8 mouse cellular contexts compared by ENCODE assay signal in genomic region chr1:156672720-156673475, GRCm38 (mm10). TPM values are rescaled to one million over a fixed set of nuclear protein-coding genes. Genes with fewer than 3 reads are reported as not detected.
A peak's percentile ranks its signal among the peaks of the same experiment; 100 is the strongest.
DNase-seq lines count a peak whose midpoint lies in the region; ATAC-seq and TF ChIP-seq lines count a peak whose summit lies in the region.

No protein-coding gene starts in this region.

- H3K4me2 ChIP-seq in embryonic facial prominence, embryonic 13.5 days, result peak overlapping the region; percentile 100
- H3K4me2 ChIP-seq in intestine, embryonic 16.5 days (ENCODE audit: low read depth, low read length), result peak overlapping the region; percentile 97
- H3K4me2 ChIP-seq in midbrain, embryonic 14.5 days (ENCODE audit: low read length), result peak overlapping the region; percentile 95

- peaks cover 5% of the 10 kb centered on the region for H3K4me1 ChIP-seq in liver, adult 2 months (ENCODE audit: control insufficient read depth, insufficient read depth, low read length)
- peaks cover 16% of the 10 kb centered on the region for H3K4me1 ChIP-seq in embryonic facial prominence, embryonic 13.5 days
- peaks cover 9% of the 10 kb centered on the region for H3K4me1 ChIP-seq in intestine, embryonic 16.5 days (ENCODE audit: control insufficient read depth, insufficient read depth, low read length)
- peaks cover 12% of the 10 kb centered on the region for H3K4me1 ChIP-seq in midbrain, embryonic 14.5 days (ENCODE audit: control insufficient read depth, insufficient read depth, low read length)

- H3K9me3 ChIP-seq in embryonic facial prominence, embryonic 13.5 days, result no peaks in the 10 kb centered on the region
- no peaks in the 10 kb centered on the region for H3K9me3 ChIP-seq in intestine, embryonic 16.5 days (ENCODE audit: control insufficient read depth, low read length)
- H3K9me3 ChIP-seq in midbrain, embryonic 14.5 days (ENCODE audit: control insufficient read depth, low read length), result no peaks in the 10 kb centered on the region

- no peaks in the 10 kb centered on the region for H3K79me2 ChIP-seq in liver, adult 2 months (ENCODE audit: control insufficient read depth, insufficient read depth, low read length)

- TF ChIP-seq CTCF in liver, adult 2 months (IDR thresholded peaks at IDR 0.05; ENCODE audit: low read depth, low read length), result no peak

- H3K4me3 ChIP-seq in liver, adult 2 months (ENCODE audit: insufficient read depth, low read depth, low read length), result peak overlapping the region; percentile 72
- H3K4me3 ChIP-seq in embryonic facial prominence, embryonic 13.5 days, result peak overlapping the region; percentile 63
- peak overlapping the region; percentile 72 for H3K4me3 ChIP-seq in intestine, embryonic 16.5 days (ENCODE audit: low read length)
- H3K4me3 ChIP-seq in midbrain, embryonic 14.5 days (replicated peaks; ENCODE audit: low read depth, low read length), result peak overlapping the region; percentile 48

- H3K27me3 ChIP-seq in liver, adult 2 months (ENCODE audit: control insufficient read depth, insufficient read depth, low read length), result no peaks in the 10 kb centered on the region
- H3K27me3 ChIP-seq in embryonic facial prominence, embryonic 13.5 days, result peaks cover 7% of the 10 kb centered on the region; the same call in 1 of the 2 replicates
- no peaks in the 10 kb centered on the region for H3K27me3 ChIP-seq in intestine, embryonic 16.5 days (replicated peaks; ENCODE audit: control insufficient read depth, insufficient read depth, low read length)
- H3K27me3 ChIP-seq in midbrain, embryonic 14.5 days (ENCODE audit: control insufficient read depth, insufficient read depth, low read length), result 0 out of 2 replicates have a peak, but pooled peaks cover 4% of the 10 kb centered on the region

- peak; percentile 31 for DNase-seq in liver, adult 2 months (ENCODE audit: extremely low read depth, low read depth, low spot score)
- no peak for DNase-seq in liver
- DNase-seq in midbrain, embryonic 14.5 days, result no peak
- DNase-seq in adrenal gland, postnatal 14 days, result no peak
- DNase-seq in left cerebral cortex, postnatal 10 days (ENCODE audit: extremely low spot score in 1 of 2, low spot score in 2 of 2), result no peak
- no peak for DNase-seq in urinary bladder, postnatal 4 days (ENCODE audit: low spot score in 2 of 2)

- WGBS in liver, adult 2 months, result 44% methylated on average over 14 of the region's 14 CpGs
- WGBS in embryonic facial prominence, embryonic 13.5 days, result 14% methylated on average over 14 of the region's 14 CpGs
- 24% methylated on average over 14 of the region's 14 CpGs for WGBS in intestine, embryonic 16.5 days
- 4% methylated on average over 14 of the region's 14 CpGs for WGBS in midbrain, embryonic 14.5 days

- H3K9ac ChIP-seq in liver, adult 2 months (ENCODE audit: low read depth, low read length), result peak overlapping the region; percentile 69
- H3K9ac ChIP-seq in embryonic facial prominence, embryonic 13.5 days, result peak overlapping the region; percentile 72
- peak overlapping the region; percentile 78 for H3K9ac ChIP-seq in intestine, embryonic 16.5 days (ENCODE audit: low read depth, low read length)
- no peak overlapping the region; the same call in 1 of the 2 replicates for H3K9ac ChIP-seq in midbrain, embryonic 14.5 days (replicated peaks; ENCODE audit: low read length)

- no peak for ATAC-seq in embryonic facial prominence, embryonic 13.5 days (ENCODE audit: insufficient number of reproducible peaks, insufficient read depth, low FRiP score, low TSS enrichment, low read depth)
- ATAC-seq in intestine, embryonic 16.5 days, result no peak
- ATAC-seq in midbrain, embryonic 14.5 days (ENCODE audit: low FRiP score, low TSS enrichment), result no peak

- H3K36me3 ChIP-seq in liver, adult 2 months (ENCODE audit: control insufficient read depth, insufficient read depth, low read length), result peaks cover 3% of the 10 kb centered on the region; the same call in 1 of the 2 replicates
- H3K36me3 ChIP-seq in embryonic facial prominence, embryonic 13.5 days, result no peaks in the 10 kb centered on the region
- H3K36me3 ChIP-seq in intestine, embryonic 16.5 days (ENCODE audit: control insufficient read depth, insufficient read depth, low read length), result no peaks in the 10 kb centered on the region
- H3K36me3 ChIP-seq in midbrain, embryonic 14.5 days (ENCODE audit: control insufficient read depth, insufficient read depth, low read length), result no peaks in the 10 kb centered on the region

- intact Hi-C loops in left cerebral cortex, postnatal 10 days (cut with DNase I), result no loop called here

- TF ChIP-seq POLR2A in liver, adult 2 months (IDR thresholded peaks at IDR 0.05; ENCODE audit: extremely low read depth, insufficient read depth, low read length), result no peak

- peak overlapping the region; percentile 17 for H3K27ac ChIP-seq in liver, adult 2 months (replicated peaks; ENCODE audit: insufficient read depth, low read depth, low read length)
- no peak overlapping the region for H3K27ac ChIP-seq in embryonic facial prominence, embryonic 13.5 days
- no peak overlapping the region for H3K27ac ChIP-seq in intestine, embryonic 16.5 days (ENCODE audit: low read length)
- no peak overlapping the region for H3K27ac ChIP-seq in midbrain, embryonic 14.5 days (replicated peaks; ENCODE audit: low read depth, low read length)

RNA-seq across cellular contexts. Expression of gene Tor3a, which starts 1.3 kb away (rescaled TPM):
- 3.9 and 4.6 TPM in 2 replicates for total RNA-seq in liver, adult 2 months (2014; rRNA removed)
- polyA plus RNA-seq in liver, adult 2 months (2012; rRNA removed), result 4.4 and 9.3 TPM in 2 replicates
- 8.0 and 8.4 TPM in 2 replicates for polyA plus RNA-seq in embryonic facial prominence, embryonic 13.5 days (2015; fragmentation: Nextera tagmentation; extraction: Ambion mirVana)
- 6.8 and 7.0 TPM in 2 replicates for polyA plus RNA-seq in intestine, embryonic 16.5 days (2015; fragmentation: Nextera tagmentation; extraction: Ambion mirVana)
- polyA plus RNA-seq in midbrain, embryonic 14.5 days (2014; fragmentation: Nextera tagmentation; extraction: Ambion mirVana), result 1.6 and 4.6 TPM in 2 replicates
- 10.6 and 13.8 TPM in 2 replicates for total RNA-seq in adrenal gland, postnatal 14 days (2021)
- 1 to 10 TPM; 4.1 to 5.0 TPM for total RNA-seq in left cerebral cortex, postnatal 10 days (2021)

RNA-seq across cellular contexts. Expression of gene Fam20b, which starts 46.0 kb away (rescaled TPM):
- 11.2 and 11.4 TPM in 2 replicates for total RNA-seq in liver, adult 2 months (2014; rRNA removed)
- polyA plus RNA-seq in liver, adult 2 months (2012; rRNA removed), result 6.8 and 8.0 TPM in 2 replicates
- 23.5 and 24.1 TPM in 2 replicates for polyA plus RNA-seq in embryonic facial prominence, embryonic 13.5 days (2015; fragmentation: Nextera tagmentation; extraction: Ambion mirVana)
- 38.6 and 47.1 TPM in 2 replicates for polyA plus RNA-seq in intestine, embryonic 16.5 days (2015; fragmentation: Nextera tagmentation; extraction: Ambion mirVana)
- polyA plus RNA-seq in midbrain, embryonic 14.5 days (2014; fragmentation: Nextera tagmentation; extraction: Ambion mirVana), result 28.2 and 34.3 TPM in 2 replicates
- total RNA-seq in adrenal gland, postnatal 14 days (2021), result 40.7 and 42.9 TPM in 2 replicates
- total RNA-seq in left cerebral cortex, postnatal 10 days (2021), result 10 to 100 TPM; 63.2 to 65.0 TPM
